Mouse (Mus musculus) granulocyte monocyte progenitor cell, adult 5-6 weeks (primary cell): Measurements from ENCODE around the gene Pold1. TPM values are rescaled to one million over a fixed set of nuclear protein-coding genes. Genes with fewer than 3 reads are reported as not detected.

ENCODE experiments used
- ATAC-seq: replicated peaks from 2 replicates; pipeline ENCODE4 v1.8.0; 2016; ENCODE audit warnings: mild to moderate bottlenecking, moderate TSS enrichment, inconsistent platforms; ENCODE audit not compliant: poor library complexity, severe bottlenecking
- total RNA-seq, 2 experiments: library from RNA; stranded (forward) in 1 of 2; stranded (reverse) in 1 of 2; fragments of 200-712, 200-1000 nt in 1 of 2; fragments of >200 nt in 1 of 2; fragmentation: Nextera tagmentation in 1 of 2; gene quantifications; 2 replicates each; pipeline ENCODE4 v1.2.3; 2014 to 2017

The Pold1 gene
- total RNA-seq, 2 experiments from 2014 or later = 63.4 to 102 TPM

DNA sequence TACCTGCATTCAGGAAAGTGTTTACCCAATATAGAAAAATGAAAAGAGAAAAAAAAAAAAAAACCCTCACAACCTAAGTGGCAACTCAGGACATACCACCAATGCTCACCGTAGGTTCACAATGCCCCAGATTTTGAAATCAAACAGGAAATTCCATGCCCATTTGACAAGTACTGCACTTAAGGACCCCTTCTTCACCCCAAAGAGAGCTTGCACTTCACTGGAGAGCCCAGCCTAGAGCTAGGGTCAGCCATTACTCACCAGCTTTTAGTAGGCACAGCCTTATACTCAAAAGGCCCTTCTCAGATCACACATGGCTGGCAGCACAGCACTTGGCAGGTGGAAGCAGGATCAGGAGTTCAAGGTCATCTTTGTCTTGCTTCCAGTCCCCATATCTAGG lies 34.5 kb upstream of the Pold1 start:
- ATAC-seq = no peak

DNA sequence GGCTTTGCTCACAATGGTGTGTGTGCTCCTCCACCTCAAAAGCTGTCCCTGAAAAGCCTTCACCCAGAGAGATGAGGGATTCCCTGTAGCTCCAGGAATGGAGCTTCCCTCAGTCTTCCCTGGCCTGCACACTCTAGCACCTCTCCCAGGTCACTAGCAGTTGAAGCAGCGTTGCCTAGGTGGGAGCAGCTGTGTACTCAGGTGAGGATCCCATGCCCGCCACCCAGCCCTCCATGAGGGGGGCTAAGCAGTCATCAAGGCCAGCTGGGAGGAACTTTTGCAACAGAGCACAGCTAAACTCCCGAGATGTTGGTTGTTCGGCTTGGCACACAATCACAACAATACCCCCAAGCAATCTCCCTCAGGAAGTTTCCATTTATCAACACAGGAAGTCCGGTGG lies 34.1 kb upstream of the Pold1 start:
- no peak for ATAC-seq

DNA sequence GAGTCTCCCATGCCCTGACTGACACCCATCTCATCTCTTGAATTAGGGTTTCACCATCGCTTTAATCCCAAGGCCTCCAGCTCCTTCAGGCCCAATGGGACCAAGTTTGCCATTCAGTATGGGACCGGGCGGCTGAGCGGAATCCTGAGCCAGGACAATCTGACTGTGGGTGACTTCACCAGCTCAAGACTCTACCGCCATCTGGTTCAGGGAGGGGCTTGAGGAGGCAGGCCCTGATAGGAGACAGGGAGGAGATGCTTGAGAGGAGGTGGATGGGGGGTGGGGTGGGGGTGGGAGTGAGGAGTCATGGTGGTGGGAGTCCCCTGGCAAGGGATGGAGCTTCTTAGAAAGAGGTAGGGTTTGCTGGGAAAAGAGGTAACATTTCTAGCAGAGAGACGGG lies 33.0 kb upstream of the Pold1 start:
- ATAC-seq = no peak

DNA sequence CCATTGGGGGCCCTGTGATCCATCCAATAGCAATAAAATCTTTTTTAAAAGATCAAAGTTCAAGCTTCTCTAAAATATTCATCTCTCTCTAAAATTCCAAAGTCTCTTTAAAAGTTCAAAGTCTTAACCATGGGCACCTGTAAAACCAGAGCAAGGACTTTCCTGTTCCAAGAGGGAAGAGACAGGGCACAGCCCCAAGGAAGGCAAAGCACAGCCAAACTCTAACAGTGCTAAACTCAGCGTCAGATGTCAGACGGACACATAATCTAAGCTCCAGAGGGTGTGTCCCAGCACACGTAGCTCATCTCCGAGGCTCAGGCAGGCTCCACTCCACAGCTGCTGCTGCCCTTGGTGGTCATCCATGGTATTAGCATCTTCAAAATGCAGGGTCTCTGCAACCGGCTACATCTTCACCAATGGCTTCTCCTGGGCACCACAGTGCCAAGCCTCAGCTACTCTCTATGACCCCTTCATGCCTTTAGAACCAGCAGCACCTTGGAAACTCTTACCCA lies 27.7 kb upstream of the Pold1 start:
- ATAC-seq = no peak

GRCm38 (mm10) chr7:44572956-44573484 lies 24.4 kb upstream of the Pold1 start:
- no peak for ATAC-seq

- peak; percentile 83 for ATAC-seq
Observed at GRCm38 (mm10) chr7:44572213-44572701, 23.6 kb upstream of the Pold1 start, which contains the start of gene Napsa. Gene Napsa, plus strand, starts transcription at chr7:44572380.

- ATAC-seq = no peak
Observed at GRCm38 (mm10) chr7:44571811-44572210, 23.2 kb upstream of the Pold1 start.

DNA sequence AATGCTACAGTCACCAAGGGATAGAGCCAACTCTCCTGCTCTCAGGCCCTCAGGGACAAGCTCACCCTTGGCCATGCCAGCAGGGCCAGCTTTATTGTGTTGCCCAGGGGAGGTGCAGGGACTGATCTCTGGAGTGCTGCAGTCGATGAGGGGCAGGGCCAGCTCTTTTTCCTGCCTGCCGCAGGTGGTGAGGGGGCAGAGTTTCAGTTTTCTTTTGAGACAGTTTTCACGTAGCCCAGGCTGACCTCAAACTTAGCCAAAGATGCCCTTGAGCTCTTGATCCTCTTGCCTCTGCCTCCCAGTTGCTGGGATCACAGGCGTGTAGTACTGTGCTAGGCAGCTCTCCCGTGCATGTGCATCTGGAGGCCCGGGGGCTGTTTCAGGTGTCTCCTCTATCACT lies 22.3 kb upstream of the Pold1 start:
- ATAC-seq = no peak

DNA sequence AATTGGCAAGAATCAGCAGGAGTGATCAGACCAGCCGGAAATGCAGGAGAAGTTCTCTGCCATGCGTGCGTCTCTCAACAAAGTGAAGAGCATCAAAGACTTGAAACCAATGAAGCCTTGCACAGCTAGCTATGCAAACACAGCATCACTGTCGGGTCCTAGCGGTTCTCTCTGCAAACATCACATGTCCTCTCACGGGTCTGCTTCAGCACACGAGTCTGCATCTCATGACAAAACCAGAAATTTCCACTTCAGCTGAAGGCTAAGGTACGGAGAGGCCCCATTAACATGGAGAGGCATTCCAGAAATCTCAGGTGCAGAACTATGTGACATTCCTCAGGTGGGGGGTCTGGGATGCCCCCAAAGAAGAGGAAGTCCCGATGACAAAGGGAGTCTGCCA lies 20.2 kb upstream of the Pold1 start:
- no peak for ATAC-seq

GRCm38 (mm10) chr7:44565414-44565813 lies 16.8 kb upstream of the Pold1 start:
- peak; percentile 61 for ATAC-seq

- no peak for ATAC-seq
Observed at GRCm38 (mm10) chr7:44564486-44564885, 15.8 kb upstream of the Pold1 start.

- ATAC-seq = peak; percentile 43; the same call in 1 of the 2 replicates
Observed at GRCm38 (mm10) chr7:44563284-44563683, 14.6 kb upstream of the Pold1 start.

- peak; percentile 77 for ATAC-seq
Observed at GRCm38 (mm10) chr7:44560435-44561400, 12.1 kb upstream of the Pold1 start.

- ATAC-seq = no peak
Observed at GRCm38 (mm10) chr7:44557629-44558028, 9.0 kb upstream of the Pold1 start.

- ATAC-seq = peak; percentile 67
Observed at GRCm38 (mm10) chr7:44553826-44554225, 5.2 kb upstream of the Pold1 start, which contains the start of gene Nr1h2. Gene Nr1h2, minus strand, starts transcription at chr7:44553951.

- ATAC-seq = peak; percentile 60
Observed at GRCm38 (mm10) chr7:44553196-44553764, 4.6 kb upstream of the Pold1 start.

DNA sequence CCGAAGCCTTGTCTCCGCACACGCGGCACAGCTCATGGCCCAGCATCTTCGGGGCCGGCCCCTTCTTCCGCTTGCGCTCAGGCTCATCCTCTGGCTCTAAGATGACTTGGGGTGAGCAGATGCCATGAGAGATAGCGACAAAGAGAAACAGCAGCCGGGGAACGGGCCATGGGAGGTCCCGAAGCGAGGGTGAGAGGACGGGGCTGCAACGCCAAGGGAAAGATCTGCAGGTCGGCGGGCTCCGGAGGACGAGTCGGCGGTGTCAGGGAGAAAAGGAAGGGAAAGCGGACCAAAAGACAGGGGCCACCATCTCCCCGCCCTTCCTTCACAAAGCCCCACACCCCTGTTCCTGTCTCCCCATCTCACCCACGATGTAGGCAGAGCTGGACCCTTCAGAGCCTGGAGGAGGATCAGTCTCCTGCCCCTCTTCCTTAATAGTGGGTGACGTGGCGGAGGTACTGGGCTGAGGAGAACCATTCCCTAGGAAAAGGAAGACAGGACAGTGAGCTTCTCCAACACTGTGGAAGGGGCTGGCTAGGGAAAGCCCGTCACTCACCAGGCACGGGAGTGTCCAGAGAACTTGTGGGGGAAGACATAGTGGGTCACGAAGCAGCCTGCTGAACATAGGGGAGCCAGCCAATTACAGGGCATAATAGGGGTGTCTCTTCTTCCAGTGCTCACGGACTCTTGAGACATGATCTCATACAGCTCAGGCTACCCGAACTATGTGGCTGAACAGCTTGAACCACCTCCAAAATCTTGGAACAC lies 3.7 kb upstream of the Pold1 start:
- ATAC-seq = no peak

GRCm38 (mm10) chr7:44551731-44552130 lies 3.1 kb upstream of the Pold1 start:
- no peak for ATAC-seq

DNA sequence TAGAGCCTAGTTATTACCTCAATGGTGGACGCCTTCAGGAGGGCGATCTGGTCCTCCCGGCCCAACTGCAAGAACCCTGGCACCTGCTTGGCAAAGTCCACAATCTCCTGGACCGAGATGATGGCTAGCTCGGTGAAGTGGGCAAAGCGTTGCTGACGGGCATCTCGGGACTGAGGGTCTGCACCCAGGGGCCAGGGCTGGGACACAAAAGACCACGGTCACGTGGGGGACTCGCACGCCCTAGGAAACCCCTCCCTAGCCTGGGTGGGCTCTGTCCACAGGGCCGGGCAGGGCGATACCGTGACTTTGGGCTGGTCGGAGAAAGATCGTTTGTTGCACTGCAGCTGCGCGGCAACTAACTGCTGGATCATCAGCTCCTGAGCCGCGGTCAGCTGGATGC lies 2.7 kb upstream of the Pold1 start:
- ATAC-seq = no peak

DNA sequence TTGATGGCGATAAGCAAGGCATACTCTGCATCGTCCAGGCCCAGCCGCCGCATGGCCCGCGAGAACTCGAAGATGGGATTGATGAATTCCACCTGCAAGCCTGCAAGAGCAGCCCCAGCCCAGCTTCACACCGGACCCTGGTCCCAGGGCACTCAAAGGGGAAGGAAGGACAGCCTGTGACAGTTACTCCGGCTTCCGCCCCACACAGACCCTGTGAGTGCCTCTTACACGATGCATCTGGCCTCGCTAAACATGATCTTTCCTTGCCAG lies 1.7 kb upstream of the Pold1 start:
- ATAC-seq = no peak
